In genomic region chr8:109609153-109609502, GRCm38 (mm10) we compare ENCODE assay signal across 8 mouse cellular contexts. TPM values are rescaled to one million over a fixed set of nuclear protein-coding genes. Genes with fewer than 3 reads are reported as not detected.
DNase-seq lines count a peak whose midpoint lies in the region; TF ChIP-seq lines count a peak whose summit lies in the region.

No protein-coding gene starts in this region.

- peaks cover 6% of the 10 kb centered on the region; the same call in 1 of the 2 replicates for H3K4me1 ChIP-seq in brown adipose tissue, adult 24 weeks (ENCODE audit: control insufficient read depth, insufficient read depth, insufficient read length, low read length)
- H3K4me1 ChIP-seq in kidney, adult 2 months (ENCODE audit: control insufficient read depth, insufficient read depth, low read length): peaks cover 4% of the 10 kb centered on the region; the same call in 1 of the 2 replicates

- H3K4me3 ChIP-seq in brown adipose tissue, adult 24 weeks (ENCODE audit: insufficient read depth, low read depth, low read length): peak overlapping the region; percentile 73
- peak overlapping the region; percentile 5; the same call in 1 of the 2 replicates for H3K4me3 ChIP-seq in kidney, adult 2 months (ENCODE audit: insufficient read depth, low read depth, low read length)
- H3K4me3 ChIP-seq in macrophage (ENCODE audit: inconsistent target): peak overlapping the region; percentile 75

- H3K36me3 ChIP-seq in kidney, adult 2 months (ENCODE audit: control insufficient read depth, insufficient read depth, low read length): no peaks in the 10 kb centered on the region
- no peaks in the 10 kb centered on the region for H3K36me3 ChIP-seq in macrophage (ENCODE audit: inconsistent target)

- no peaks in the 10 kb centered on the region for H3K79me2 ChIP-seq in macrophage (ENCODE audit: inconsistent target)

- 7% methylated on average over 5 of the region's 5 CpGs for WGBS in kidney, adult 2 months
- 28% methylated on average over 5 of the region's 5 CpGs for WGBS in macrophage (ENCODE audit: missing documents)

- no peak for TF ChIP-seq CTCF in kidney, adult 2 months (conservative IDR thresholded peaks at IDR 0.05; ENCODE audit: insufficient read depth, insufficient read length, low read depth, low read length)

- H3K27me3 ChIP-seq in kidney, adult 2 months (replicated peaks; ENCODE audit: control insufficient read depth, insufficient read depth, low read length): no peaks in the 10 kb centered on the region

- TF ChIP-seq POLR2A in kidney, adult 2 months (IDR thresholded peaks at IDR 0.05; ENCODE audit: low read depth, low read length): no peak

- peak; percentile 28 for DNase-seq in layer of hippocampus, adult 9-11 months
- DNase-seq in layer of hippocampus, postnatal 36 days: no peak
- peak; percentile 21 for DNase-seq in gastrocnemius, postnatal 14 days
- DNase-seq in kidney, adult 2 months: peak; percentile 44
- DNase-seq in urinary bladder, postnatal 4 days (ENCODE audit: low spot score in 2 of 2): no peak
- DNase-seq in right cerebral cortex, postnatal 36 days (ENCODE audit: low spot score in 2 of 2): no peak

- peak overlapping the region; percentile 44 for H3K27ac ChIP-seq in brown adipose tissue, adult 24 weeks (replicated peaks; ENCODE audit: low read depth, low read length)
- peak overlapping the region; percentile 88 for H3K27ac ChIP-seq in kidney, adult 2 months (ENCODE audit: insufficient read depth, low read depth, low read length)
- H3K27ac ChIP-seq in macrophage: peak overlapping the region; percentile 88

- intact Hi-C loops in gastrocnemius, postnatal 14 days (cut with DNase I; ENCODE audit: low total_unique reads): loop anchor here (10.0 kb wide), 1 partner anchor 86 kb away; the partner anchor contains the start of gene Ist1

RNA-seq across cellular contexts. Expression of gene Dhodh, which starts 0.7 kb away (rescaled TPM):
- 10 to 100 TPM; 23.9 to 24.2 TPM for total RNA-seq in layer of hippocampus, postnatal 36 days (2021)
- polyA plus RNA-seq in brown adipose tissue, adult 24 weeks (2012; ENCODE audit: insufficient read depth, insufficient read length, missing spikeins): 13.2 and 21.7 TPM in 2 replicates
- total RNA-seq in gastrocnemius, postnatal 14 days (2021): 10 to 100 TPM; 10.8 to 11.2 TPM
- polyA plus RNA-seq in kidney, adult 2 months (2012; rRNA removed): 18.2 and 20.0 TPM in 2 replicates
- 10 to 100 TPM in 20 of 26 experiments, 1 to 10 TPM in 6; 4.8 to 39.8 (median 20.3) TPM for total RNA-seq in macrophage (2018; cell fraction: chromatin; rRNA removed)
- 10 to 100 TPM in 8 of 26 experiments, 1 to 10 TPM in 18; 5.7 to 14.5 (median 8.7) TPM for total RNA-seq in macrophage (2018; cell fraction: cytosol; rRNA removed)
- 10 to 100 TPM in 17 of 26 experiments, 1 to 10 TPM in 9; 4.5 to 38.8 (median 11.7) TPM for total RNA-seq in macrophage (2018; cell fraction: nucleus; rRNA removed)
- polyA plus RNA-seq in macrophage (2018): 4.3 to 14.5 TPM (median 6.6 TPM) in 3 replicates

RNA-seq across cellular contexts. Expression of gene Pkd1l3, which starts 5.2 kb away (rescaled TPM):
- total RNA-seq in layer of hippocampus, postnatal 36 days (2021): 1 to 10 TPM; 2.5 to 3.9 TPM
- 0.40 TPM in 1 of 2 replicates, not detected in the other for polyA plus RNA-seq in brown adipose tissue, adult 24 weeks (2012; ENCODE audit: insufficient read depth, insufficient read length, missing spikeins)
- total RNA-seq in gastrocnemius, postnatal 14 days (2021): under 1 TPM in 1 of 2 experiments, not detected in 1; 0.31 TPM
- polyA plus RNA-seq in kidney, adult 2 months (2012; rRNA removed): 0.01 and 0.11 TPM in 2 replicates
- 1 to 10 TPM in 14 of 26 experiments, under 1 TPM in 12; 0.33 to 3.5 (median 1.1) TPM for total RNA-seq in macrophage (2018; cell fraction: chromatin; rRNA removed)
- under 1 TPM; 0.03 to 0.55 (median 0.13) TPM for total RNA-seq in macrophage (2018; cell fraction: cytosol; rRNA removed)
- total RNA-seq in macrophage (2018; cell fraction: nucleus; rRNA removed): 1 to 10 TPM in 6 of 26 experiments, under 1 TPM in 20; 0.10 to 1.4 (median 0.72) TPM
- 0.07 to 0.17 TPM (median 0.11 TPM) in 3 replicates for polyA plus RNA-seq in macrophage (2018)

RNA-seq across cellular contexts. Expression of gene Hp, which starts 30.2 kb away (rescaled TPM):
- not detected for total RNA-seq in layer of hippocampus, postnatal 36 days (2021)
- polyA plus RNA-seq in brown adipose tissue, adult 24 weeks (2012; ENCODE audit: insufficient read depth, insufficient read length, missing spikeins): 699 and 1,976 TPM in 2 replicates
- 1 to 10 TPM; 2.1 to 4.7 TPM for total RNA-seq in gastrocnemius, postnatal 14 days (2021)
- polyA plus RNA-seq in kidney, adult 2 months (2012; rRNA removed): 34.6 and 35.0 TPM in 2 replicates
- 1 to 10 TPM in 1 of 26 experiments, under 1 TPM in 2, not detected in 23; 0.91 to 1.1 (median 0.92) TPM for total RNA-seq in macrophage (2018; cell fraction: chromatin; rRNA removed)
- total RNA-seq in macrophage (2018; cell fraction: cytosol; rRNA removed): 1 to 10 TPM in 25 of 26 experiments, under 1 TPM in 1; 0.87 to 4.3 (median 2.4) TPM
- 1 to 10 TPM in 18 of 26 experiments, under 1 TPM in 7, not detected in 1; 0.60 to 5.1 (median 2.0) TPM for total RNA-seq in macrophage (2018; cell fraction: nucleus; rRNA removed)
- polyA plus RNA-seq in macrophage (2018): 0.70 to 2.3 TPM (median 1.1 TPM) in 3 replicates

RNA-seq across cellular contexts. Expression of gene Txnl4b, which starts 43.4 kb away (rescaled TPM):
- total RNA-seq in layer of hippocampus, postnatal 36 days (2021): 10 to 100 TPM; 12.9 to 15.3 TPM
- polyA plus RNA-seq in brown adipose tissue, adult 24 weeks (2012; ENCODE audit: insufficient read depth, insufficient read length, missing spikeins): 21.2 and 29.4 TPM in 2 replicates
- total RNA-seq in gastrocnemius, postnatal 14 days (2021): 1 to 10 TPM; 6.2 to 6.4 TPM
- polyA plus RNA-seq in kidney, adult 2 months (2012; rRNA removed): 6.6 and 8.5 TPM in 2 replicates
- total RNA-seq in macrophage (2018; cell fraction: chromatin; rRNA removed): 1 to 10 TPM in 18 of 26 experiments, under 1 TPM in 7, not detected in 1; 0.47 to 4.8 (median 1.8) TPM
- 10 to 100 TPM in 16 of 26 experiments, 1 to 10 TPM in 10; 4.1 to 14.8 (median 11.5) TPM for total RNA-seq in macrophage (2018; cell fraction: cytosol; rRNA removed)
- total RNA-seq in macrophage (2018; cell fraction: nucleus; rRNA removed): 10 to 100 TPM in 4 of 26 experiments, 1 to 10 TPM in 22; 1.6 to 12.1 (median 5.8) TPM
- polyA plus RNA-seq in macrophage (2018): 7.9 to 15.1 TPM (median 9.1 TPM) in 3 replicates

RNA-seq across cellular contexts. Expression of gene Dhx38, which starts 43.5 kb away (rescaled TPM):
- total RNA-seq in layer of hippocampus, postnatal 36 days (2021): 10 to 100 TPM; 24.8 to 27.4 TPM
- polyA plus RNA-seq in brown adipose tissue, adult 24 weeks (2012; ENCODE audit: insufficient read depth, insufficient read length, missing spikeins): 10.5 and 11.9 TPM in 2 replicates
- total RNA-seq in gastrocnemius, postnatal 14 days (2021): 10 to 100 TPM; 10.1 to 10.3 TPM
- polyA plus RNA-seq in kidney, adult 2 months (2012; rRNA removed): 14.6 TPM in 2 replicates
- 10 to 100 TPM; 40.2 to 87.0 (median 70.0) TPM for total RNA-seq in macrophage (2018; cell fraction: chromatin; rRNA removed)
- 10 to 100 TPM; 29.5 to 49.1 (median 38.2) TPM for total RNA-seq in macrophage (2018; cell fraction: cytosol; rRNA removed)
- total RNA-seq in macrophage (2018; cell fraction: nucleus; rRNA removed): 10 to 100 TPM; 31.3 to 63.7 (median 47.5) TPM
- 29.7 to 48.5 TPM (median 41.9 TPM) in 3 replicates for polyA plus RNA-seq in macrophage (2018)

Comparison
In these comparisons a context has a peak if more than half of its experiments do, and no peak if none do; other contexts are left out.
1. DNase-seq: peak in layer of hippocampus, adult 9-11 months (single experiment), gastrocnemius, postnatal 14 days (single experiment) and kidney, adult 2 months (single experiment); none in layer of hippocampus, postnatal 36 days (0 of 2), urinary bladder, postnatal 4 days (0 of 2) and right cerebral cortex, postnatal 36 days (0 of 2).
2. H3K4me3 ChIP-seq: peak in every context shown above with its lines; median percentile 75 in macrophage; 73 in brown adipose tissue, adult 24 weeks; 5 in kidney, adult 2 months.
3. RNA of gene Hp, which starts 30.2 kb away (polyA plus RNA-seq): 699 to 1,976 TPM in brown adipose tissue, adult 24 weeks; 34.6 to 35.0 TPM in kidney, adult 2 months and 0.70 to 2.3 TPM in macrophage; every median in the first group is over 10 times any median in the second.
4. Peak in every context shown above with its lines, with median percentiles within 50 percentile points of each other: H3K27ac ChIP-seq.